Mouse (Mus musculus) stomach, embryonic 14.5 days (tissue): Measurements from ENCODE around the gene Mast4. TPM values are rescaled to one million over a fixed set of nuclear protein-coding genes. Genes with fewer than 3 reads are reported as not detected.
A peak's percentile ranks its signal among the peaks of the same experiment; 100 is the strongest.

Source experiments
- ATAC-seq: fragments of 200-750 bp; cut with Nextera tagmentation; 2 replicates; pipeline ENCODE4 v1.8.0; 2017; ENCODE audit warnings: low read depth, moderate TSS enrichment; ENCODE audit not compliant: insufficient number of reproducible peaks, insufficient read depth, low FRiP score
- H3K27ac ChIP-seq: fragments of 300-500 bp; sonication (generic); 2 replicates; pipeline ENCODE4 v1.5.1; 2014; ENCODE audit warnings: mild to moderate bottlenecking, low read length, moderate library complexity, mixed read lengths
- H3K27me3 ChIP-seq: fragments of 300-500 bp; sonication (generic); 2 replicates; pipeline ENCODE4 v1.6.1; 2014; ENCODE audit warnings: low read length, control low read depth, mixed read lengths; ENCODE audit not compliant: control insufficient read depth, insufficient read depth
- H3K36me3 ChIP-seq: fragments of 300-500 bp; sonication (generic); 2 replicates; pipeline ENCODE4 v1.6.1; 2014; ENCODE audit warnings: mild to moderate bottlenecking, control low read depth, low read length, moderate library complexity, mixed read lengths; ENCODE audit not compliant: control insufficient read depth, insufficient read depth
- H3K4me1 ChIP-seq: fragments of 300-500 bp; sonication (generic); 2 replicates; pipeline ENCODE4 v1.6.1; 2014; ENCODE audit warnings: low read length, control low read depth, mixed read lengths; ENCODE audit not compliant: control insufficient read depth, insufficient read depth
- H3K4me2 ChIP-seq: fragments of 300-500 bp; sonication (generic); replicated peaks from 2 replicates; pipeline ENCODE4 v1.6.1; 2014; ENCODE audit warnings: low read depth, low read length, control low read depth
- H3K4me3 ChIP-seq: fragments of 300-500 bp; sonication (generic); 2 replicates; pipeline ENCODE4 v1.5.1; 2014; ENCODE audit warnings: low read depth, low read length, control low read depth
- H3K9ac ChIP-seq: fragments of 300-500 bp; sonication (generic); replicated peaks from 2 replicates; pipeline ENCODE4 v1.6.1; 2014; ENCODE audit warnings: low read depth, mild to moderate bottlenecking, control low read depth, low read length, moderate library complexity, mixed read lengths
- H3K9me3 ChIP-seq: fragments of 300-500 bp; sonication (generic); 2 replicates; pipeline ENCODE4 v1.6.1; 2016; ENCODE audit warnings: low read depth, low read length, control low read depth; ENCODE audit not compliant: control insufficient read depth
- WGBS: fragments of 180-500 bp; shearing (Covaris S2); extraction: QIAGEN DNeasy Blood & Tissue Kit; methylation state at CpG from one replicate; pipeline ENCODE4 v1.1.7; 2014; 5-methylcytosine and 5-hydroxymethylcytosine counted together
- polyA plus RNA-seq: library from polyadenylated mRNA; unstranded; fragments of >200 nt; fragmentation: Nextera tagmentation; extraction: Ambion mirVana; gene quantifications from 2 replicates; pipeline ENCODE4 v1.2.1, GENCODE M21; 2014

Mast4 gene
- polyA plus RNA-seq, 1 experiment from 2014 or later: 48.0 TPM

DNA sequence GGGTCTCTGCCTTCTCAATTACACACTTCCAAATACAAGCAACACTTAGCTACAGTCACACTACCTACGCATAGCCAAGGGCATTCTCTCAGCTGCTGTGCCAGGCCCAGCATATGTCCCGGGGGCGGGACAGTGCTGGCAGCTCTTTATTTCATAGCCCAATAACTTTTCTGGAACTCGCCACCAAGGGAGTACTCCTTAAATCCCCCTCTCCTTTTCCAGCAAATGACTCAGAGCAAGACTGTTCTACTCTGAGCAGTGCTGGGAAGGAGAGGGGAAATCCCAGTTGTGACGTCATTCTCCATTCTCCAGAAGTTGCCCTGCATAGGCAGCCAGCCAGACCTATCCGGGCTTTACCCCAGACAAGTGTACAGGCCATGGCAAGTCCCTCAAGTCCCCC lies 231.7 kb downstream of the Mast4 start:
- no peaks in the 10 kb centered on the region for H3K27me3 ChIP-seq
- no peaks in the 10 kb centered on the region for H3K36me3 ChIP-seq
- 70% methylated on average over 6 of the region's 6 CpGs for WGBS
- no peak overlapping the region for H3K4me3 ChIP-seq
- H3K4me1 ChIP-seq: no peaks in the 10 kb centered on the region
- H3K4me2 ChIP-seq: no peak overlapping the region
- ATAC-seq: peak; percentile 49
- H3K27ac ChIP-seq: no peak overlapping the region
- H3K9me3 ChIP-seq: no peaks in the 10 kb centered on the region
- H3K9ac ChIP-seq: no peak overlapping the region

DNA sequence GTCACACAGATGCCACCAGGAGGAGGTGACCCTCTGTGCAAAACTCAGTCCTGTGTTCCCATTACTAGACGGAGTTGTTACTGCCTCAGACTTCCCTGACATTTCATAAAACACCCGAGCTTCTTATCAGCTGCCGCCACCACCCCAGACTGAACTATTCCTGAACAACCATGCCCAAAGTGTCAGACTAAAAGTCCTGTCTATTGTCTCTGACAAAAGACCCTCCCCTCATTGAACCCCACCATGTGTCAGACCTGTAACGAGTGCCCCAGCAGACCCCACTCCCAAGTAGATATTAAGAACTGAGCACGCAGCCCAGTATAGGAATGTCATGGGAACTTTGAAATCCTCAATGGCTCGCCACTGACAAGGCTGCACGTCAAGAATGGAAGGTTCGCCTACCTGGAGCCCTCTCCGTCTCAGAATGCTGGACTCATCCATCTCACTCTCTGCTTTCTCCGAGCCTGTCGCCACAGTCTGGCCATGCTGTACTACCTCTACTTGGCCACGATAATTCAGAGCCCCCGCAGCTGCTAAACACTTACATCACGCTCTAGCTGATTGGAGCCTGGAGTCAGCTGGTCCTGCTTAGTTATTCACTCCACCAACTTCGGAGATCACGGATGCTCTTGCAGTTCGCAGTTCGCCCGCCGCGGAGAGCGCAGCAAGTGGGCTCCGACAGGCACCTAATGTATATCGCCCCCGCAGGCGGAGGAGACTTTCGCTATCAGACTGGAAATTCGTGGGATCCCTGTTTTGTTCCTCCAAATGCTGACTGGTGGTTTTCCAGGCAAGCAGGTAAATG lies 237.7 kb downstream of the Mast4 start:
- Histone ChIP-seq H3K4me3 (peak overlapping the region; percentile 32), H3K27me3 (no peaks in the 10 kb centered on the region), H3K9me3 (no peaks in the 10 kb centered on the region), H3K27ac (no peak overlapping the region), H3K4me2 (peak overlapping the region; percentile 53), H3K9ac (no peak overlapping the region), H3K4me1 (peaks cover 4% of the 10 kb centered on the region; the same call in 1 of the 2 replicates), H3K36me3 (no peaks in the 10 kb centered on the region)
- peak; percentile 81; the same call in 1 of the 2 replicates for ATAC-seq
- 5% methylated on average over 28 of the region's 28 CpGs for WGBS

- 68% methylated on average over 7 of the region's 7 CpGs for WGBS
- Histone ChIP-seq H3K9ac (no peak overlapping the region), H3K9me3 (no peaks in the 10 kb centered on the region), H3K27me3 (no peaks in the 10 kb centered on the region), H3K4me2 (no peak overlapping the region), H3K4me1 (peaks cover 4% of the 10 kb centered on the region; the same call in 1 of the 2 replicates), H3K27ac (no peak overlapping the region), H3K4me3 (no peak overlapping the region), H3K36me3 (no peaks in the 10 kb centered on the region)
- ATAC-seq: no peak
Measured at GRCm38 (mm10) chr13:103095491-103095890, 238.8 kb downstream of the Mast4 start.

DNA sequence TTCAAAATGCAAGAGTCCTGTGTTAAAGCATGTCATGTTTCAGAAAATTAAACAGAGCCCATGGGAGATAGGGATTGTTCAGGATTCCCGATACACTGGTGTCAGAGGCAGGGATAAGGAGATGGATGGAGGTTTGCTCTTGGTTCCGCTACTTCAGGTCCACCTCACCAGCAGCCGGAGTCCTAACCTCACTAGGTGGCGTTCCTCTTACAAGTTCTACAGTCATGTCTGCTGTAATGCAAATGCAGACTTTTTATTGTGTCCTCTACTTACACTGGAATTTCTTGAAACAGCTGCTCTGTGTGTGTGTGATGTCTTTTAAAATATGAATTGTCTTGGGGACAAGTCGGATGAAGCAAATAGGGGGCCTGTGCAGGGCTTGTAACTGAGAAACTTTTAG lies 239.7 kb downstream of the Mast4 start:
- Histone ChIP-seq H3K27ac (peak overlapping the region; percentile 33; the same call in 1 of the 2 replicates), H3K9ac (no peak overlapping the region), H3K4me1 (peaks cover 4% of the 10 kb centered on the region; the same call in 1 of the 2 replicates), H3K4me3 (no peak overlapping the region), H3K36me3 (no peaks in the 10 kb centered on the region), H3K4me2 (no peak overlapping the region), H3K9me3 (no peaks in the 10 kb centered on the region), H3K27me3 (no peaks in the 10 kb centered on the region)
- no peak for ATAC-seq
- 66% methylated on average over 5 of the region's 5 CpGs for WGBS

GRCm38 (mm10) chr13:103093713-103094112 lies 240.6 kb downstream of the Mast4 start:
- Histone ChIP-seq H3K27me3 (no peaks in the 10 kb centered on the region), H3K9ac (no peak overlapping the region), H3K4me2 (no peak overlapping the region), H3K4me3 (no peak overlapping the region), H3K4me1 (peaks cover 4% of the 10 kb centered on the region; the same call in 1 of the 2 replicates), H3K27ac (no peak overlapping the region), H3K9me3 (no peaks in the 10 kb centered on the region), H3K36me3 (no peaks in the 10 kb centered on the region)
- WGBS: 85% methylated on average over 1 of the region's 1 CpGs
- no peak for ATAC-seq

DNA sequence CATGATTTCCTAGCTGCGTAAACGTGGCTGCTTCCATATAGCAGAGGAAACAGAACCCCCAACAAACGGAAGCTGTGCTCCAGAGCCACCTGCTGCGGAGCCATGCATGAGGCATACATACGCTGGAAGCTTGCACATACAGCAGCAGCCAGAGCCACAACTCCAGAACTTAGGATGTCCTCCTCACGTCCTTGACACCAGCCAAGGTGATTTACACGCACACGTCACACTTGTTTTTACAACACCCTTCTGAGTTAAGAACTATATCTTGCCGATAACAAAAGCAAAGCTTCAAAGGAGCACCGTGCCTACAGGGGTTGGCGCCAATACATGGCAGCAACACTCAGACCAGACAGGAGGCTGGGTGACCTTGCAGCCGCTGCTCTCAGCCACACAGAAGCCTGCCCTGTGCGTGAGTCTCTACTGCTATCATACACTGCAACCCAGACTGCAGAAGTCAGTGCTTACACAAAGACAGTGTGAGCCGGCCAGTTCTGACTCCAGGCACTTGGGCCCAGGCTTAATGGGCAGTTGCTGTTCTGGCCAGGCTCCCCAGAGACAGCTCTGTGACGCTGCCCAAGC lies 248.7 kb downstream of the Mast4 start:
- H3K27ac ChIP-seq: no peak overlapping the region
- no peak for ATAC-seq
- H3K27me3 ChIP-seq: no peaks in the 10 kb centered on the region
- WGBS: 79% methylated on average over 15 of the region's 15 CpGs
- no peak overlapping the region for H3K9ac ChIP-seq
- no peaks in the 10 kb centered on the region for H3K36me3 ChIP-seq
- H3K4me3 ChIP-seq: no peak overlapping the region
- no peaks in the 10 kb centered on the region for H3K4me1 ChIP-seq
- H3K9me3 ChIP-seq: no peaks in the 10 kb centered on the region
- H3K4me2 ChIP-seq: no peak overlapping the region

DNA sequence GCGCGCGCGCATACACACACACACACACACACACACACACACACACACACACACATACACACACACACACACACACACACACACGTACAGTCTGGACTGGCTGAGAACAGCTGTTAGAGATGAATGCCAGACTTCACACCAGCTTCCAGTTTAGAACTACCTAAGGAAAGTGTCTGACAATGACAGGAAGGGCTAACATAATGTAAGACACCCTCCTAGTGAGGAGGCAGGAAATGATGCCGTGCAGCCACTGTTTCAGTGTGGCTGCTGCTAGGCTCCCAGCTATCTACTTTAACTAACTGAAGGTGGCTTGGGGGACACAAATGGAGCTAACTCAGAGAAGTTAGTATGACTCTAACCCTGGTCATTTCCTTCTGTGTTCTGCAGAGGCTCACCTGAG lies 251.4 kb downstream of the Mast4 start:
- no peaks in the 10 kb centered on the region for H3K9me3 ChIP-seq
- no peak overlapping the region for H3K9ac ChIP-seq
- ATAC-seq: no peak
- H3K4me2 ChIP-seq: no peak overlapping the region
- WGBS: 61% methylated on average over 5 of the region's 6 CpGs
- no peaks in the 10 kb centered on the region for H3K36me3 ChIP-seq
- H3K4me1 ChIP-seq: no peaks in the 10 kb centered on the region
- H3K27ac ChIP-seq: no peak overlapping the region
- H3K27me3 ChIP-seq: no peaks in the 10 kb centered on the region
- no peak overlapping the region for H3K4me3 ChIP-seq

DNA sequence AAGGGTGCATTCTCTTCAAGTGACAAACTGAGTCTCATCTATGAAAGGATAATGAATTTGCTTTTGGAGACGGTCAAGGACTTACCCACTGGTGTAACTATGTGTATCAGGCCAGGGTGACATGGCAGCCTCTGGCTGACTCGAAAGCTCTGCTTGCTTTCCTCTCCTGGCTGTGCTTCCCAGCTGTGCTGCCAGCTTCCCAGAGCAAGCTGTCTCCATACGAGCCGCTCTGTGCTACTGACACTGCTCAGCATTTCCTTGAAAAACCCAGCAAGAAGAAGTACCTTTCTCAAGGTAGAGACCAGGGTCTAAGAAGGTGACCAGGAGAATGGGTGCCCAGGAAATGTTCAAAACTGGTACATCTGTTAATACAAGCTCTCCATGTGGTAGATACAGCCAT lies 254.5 kb downstream of the Mast4 start:
- Histone ChIP-seq H3K9ac (no peak overlapping the region), H3K9me3 (no peaks in the 10 kb centered on the region), H3K27me3 (no peaks in the 10 kb centered on the region), H3K4me3 (no peak overlapping the region), H3K36me3 (no peaks in the 10 kb centered on the region), H3K4me2 (no peak overlapping the region), H3K27ac (no peak overlapping the region), H3K4me1 (no peaks in the 10 kb centered on the region)
- 75% methylated on average over 4 of the region's 4 CpGs for WGBS
- no peak for ATAC-seq
